Mouse (Mus musculus) ES-Bruce4 (cell line): ENCODE results near the gene Snf8.

Experiments used
- CTCF ChIP-seq: IDR thresholded peaks from one replicate; pipeline ENCODE4 v1.8.1; 2011; ENCODE audit warnings: low read depth, low read length
- EP300 ChIP-seq: IDR thresholded peaks from 2 replicates; pipeline ENCODE4 v1.6.1; 2011; ENCODE audit warnings: low read depth, low read length; ENCODE audit not compliant: insufficient read depth

DNA sequence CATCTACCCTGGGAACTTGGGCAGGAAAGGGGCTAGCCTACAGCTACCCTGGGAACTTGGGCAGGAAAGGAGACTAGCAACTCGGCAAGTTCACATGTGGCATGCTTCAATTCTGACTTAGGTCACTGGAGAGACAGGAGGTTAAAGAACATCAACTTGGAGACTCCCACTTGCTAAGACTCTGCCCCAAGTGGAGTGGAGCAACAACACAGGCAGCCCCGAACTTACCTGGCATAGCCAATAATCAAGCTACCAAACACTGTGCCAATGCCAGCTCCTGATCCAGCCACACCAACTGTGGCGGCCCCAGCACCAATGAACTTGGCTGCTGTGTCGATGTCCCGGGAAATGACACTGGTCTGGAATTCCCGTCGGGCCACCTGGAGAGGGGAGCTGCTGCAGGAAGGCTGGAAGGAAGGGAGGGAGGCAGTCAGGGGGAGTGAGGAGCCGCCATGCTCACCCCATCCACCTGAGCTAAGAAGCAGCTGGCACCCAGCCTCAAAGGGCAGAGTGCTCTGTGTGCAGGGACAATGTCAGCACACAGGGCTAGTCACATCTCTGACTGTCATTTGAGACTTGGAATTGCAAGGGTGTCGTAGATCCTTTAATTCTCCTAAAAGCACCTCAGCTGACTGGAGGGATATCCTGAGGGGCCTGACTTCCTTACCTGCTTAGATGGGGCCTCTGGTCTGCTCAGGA, 38.8 kb downstream of the Snf8 start:
- TF ChIP-seq EP300 = no peak
- TF ChIP-seq CTCF = no peak
